Mouse (Mus musculus): Measurements from ENCODE around the gene Dpp6. TPM values are rescaled to one million over a fixed set of nuclear protein-coding genes. Genes with fewer than 3 reads are reported as not detected.

Gene Dpp6
- polyA plus RNA-seq, 1 experiment from 2014 or later: 0.76 TPM

DNA sequence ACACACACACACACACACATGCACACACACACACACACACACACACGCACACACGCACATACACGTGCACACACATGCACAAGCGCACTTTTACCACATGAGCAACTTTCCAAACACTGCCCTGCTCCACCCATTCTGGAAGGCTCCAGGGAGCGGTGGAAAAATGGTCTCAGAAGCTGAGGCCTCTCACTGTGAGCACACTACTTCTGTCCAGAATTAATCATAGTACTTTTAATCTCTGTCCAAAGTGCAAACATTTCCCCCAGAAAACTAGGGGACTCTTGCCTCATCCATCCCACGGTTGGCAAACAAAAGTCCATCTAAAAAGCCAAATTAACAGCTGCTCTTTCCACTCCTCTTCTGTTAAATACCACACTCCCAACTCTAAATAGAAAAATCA, 842.8 kb downstream of the Dpp6 start:
- WGBS: 46% methylated on average over 6 of the region's 6 CpGs
- H3K4me3 ChIP-seq (ENCODE audit: low read depth, low read length): no peak overlapping the region
- H3K9ac ChIP-seq (ENCODE audit: low read depth, low read length): no peak overlapping the region
- no peaks in the 10 kb centered on the region for H3K4me1 ChIP-seq (replicated peaks; ENCODE audit: control insufficient read depth, insufficient read depth, low read length)
- H3K36me3 ChIP-seq (ENCODE audit: control insufficient read depth, insufficient read depth): no peaks in the 10 kb centered on the region
- TF ChIP-seq CTCF (IDR thresholded peaks at IDR 0.05; ENCODE audit: low read depth): no peak
- no peak overlapping the region for H3K27ac ChIP-seq (ENCODE audit: low read depth, low read length)
- no peaks in the 10 kb centered on the region for H3K27me3 ChIP-seq (replicated peaks; ENCODE audit: control insufficient read depth, insufficient read depth, low read length)
- no peaks in the 10 kb centered on the region for H3K9me3 ChIP-seq (ENCODE audit: control insufficient read depth)
- H3K4me2 ChIP-seq (replicated peaks; ENCODE audit: low read depth): no peak overlapping the region
- ATAC-seq: 0 out of 2 replicates have a peak, but pooled peaks have one; percentile 25

- H3K4me2 ChIP-seq (replicated peaks; ENCODE audit: low read depth): no peak overlapping the region
- no peak overlapping the region for H3K4me3 ChIP-seq (ENCODE audit: low read depth, low read length)
- H3K4me1 ChIP-seq (replicated peaks; ENCODE audit: control insufficient read depth, insufficient read depth, low read length): no peaks in the 10 kb centered on the region
- no peaks in the 10 kb centered on the region for H3K27me3 ChIP-seq (replicated peaks; ENCODE audit: control insufficient read depth, insufficient read depth, low read length)
- ATAC-seq: no peak
- no peak overlapping the region for H3K27ac ChIP-seq (ENCODE audit: low read depth, low read length)
- WGBS: 86% methylated on average over 4 of the region's 4 CpGs
- H3K9ac ChIP-seq (ENCODE audit: low read depth, low read length): no peak overlapping the region
- no peaks in the 10 kb centered on the region for H3K36me3 ChIP-seq (ENCODE audit: control insufficient read depth, insufficient read depth)
- H3K9me3 ChIP-seq (ENCODE audit: control insufficient read depth): no peaks in the 10 kb centered on the region
- TF ChIP-seq CTCF (IDR thresholded peaks at IDR 0.05; ENCODE audit: low read depth): no peak
Measured at GRCm38 (mm10) chr5:27664111-27664510, 847.1 kb downstream of the Dpp6 start.

- 67% methylated on average over 2 of the region's 2 CpGs for WGBS
- Histone ChIP-seq H3K9ac (ENCODE audit: low read depth, low read length) (no peak overlapping the region), H3K27ac (ENCODE audit: low read depth, low read length) (no peak overlapping the region), H3K36me3 (ENCODE audit: control insufficient read depth, insufficient read depth) (no peaks in the 10 kb centered on the region), H3K4me2 (replicated peaks; ENCODE audit: low read depth) (no peak overlapping the region), H3K4me1 (replicated peaks; ENCODE audit: control insufficient read depth, insufficient read depth, low read length) (no peaks in the 10 kb centered on the region), H3K27me3 (replicated peaks; ENCODE audit: control insufficient read depth, insufficient read depth, low read length) (no peaks in the 10 kb centered on the region), H3K4me3 (ENCODE audit: low read depth, low read length) (no peak overlapping the region), H3K9me3 (ENCODE audit: control insufficient read depth) (no peaks in the 10 kb centered on the region)
- TF ChIP-seq CTCF (IDR thresholded peaks at IDR 0.05; ENCODE audit: low read depth): no peak
- no peak for ATAC-seq
Measured at GRCm38 (mm10) chr5:27671487-27671886, 854.5 kb downstream of the Dpp6 start.

GRCm38 (mm10) chr5:27677247-27677666, 860.3 kb downstream of the Dpp6 start:
- Histone ChIP-seq H3K27me3 (replicated peaks; ENCODE audit: control insufficient read depth, insufficient read depth, low read length) (no peaks in the 10 kb centered on the region), H3K9ac (ENCODE audit: low read depth, low read length) (no peak overlapping the region), H3K9me3 (ENCODE audit: control insufficient read depth) (no peaks in the 10 kb centered on the region), H3K36me3 (ENCODE audit: control insufficient read depth, insufficient read depth) (no peaks in the 10 kb centered on the region), H3K4me2 (replicated peaks; ENCODE audit: low read depth) (no peak overlapping the region), H3K4me1 (replicated peaks; ENCODE audit: control insufficient read depth, insufficient read depth, low read length) (no peaks in the 10 kb centered on the region), H3K27ac (ENCODE audit: low read depth, low read length) (no peak overlapping the region), H3K4me3 (ENCODE audit: low read depth, low read length) (no peak overlapping the region)
- TF ChIP-seq CTCF (IDR thresholded peaks at IDR 0.05; ENCODE audit: low read depth): peak; percentile 68
- WGBS: 50% methylated on average over 5 of the region's 5 CpGs
- no peak for ATAC-seq

DNA sequence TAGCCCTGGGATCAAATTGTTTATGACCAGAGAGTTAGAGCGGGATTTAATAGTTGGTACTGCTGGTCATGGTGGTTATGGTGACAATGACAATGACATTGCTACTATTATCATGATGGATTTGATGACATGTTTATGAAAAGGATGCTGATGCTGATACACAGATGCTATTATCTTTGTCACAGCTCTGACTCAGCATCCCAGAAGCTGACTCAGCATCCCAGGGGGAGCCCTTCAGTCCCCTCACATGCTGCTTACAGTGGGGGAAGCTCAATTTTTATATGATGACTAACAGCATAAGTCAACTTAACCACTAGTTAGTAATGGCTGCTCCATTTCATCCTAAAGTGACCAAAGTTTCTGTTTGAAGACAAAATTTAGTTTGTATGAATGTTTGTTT, 862.1 kb downstream of the Dpp6 start:
- Histone ChIP-seq H3K27me3 (replicated peaks; ENCODE audit: control insufficient read depth, insufficient read depth, low read length) (no peaks in the 10 kb centered on the region), H3K9me3 (ENCODE audit: control insufficient read depth) (no peaks in the 10 kb centered on the region), H3K9ac (ENCODE audit: low read depth, low read length) (no peak overlapping the region), H3K4me3 (ENCODE audit: low read depth, low read length) (no peak overlapping the region), H3K27ac (ENCODE audit: low read depth, low read length) (no peak overlapping the region), H3K4me1 (replicated peaks; ENCODE audit: control insufficient read depth, insufficient read depth, low read length) (no peaks in the 10 kb centered on the region), H3K36me3 (ENCODE audit: control insufficient read depth, insufficient read depth) (no peaks in the 10 kb centered on the region), H3K4me2 (replicated peaks; ENCODE audit: low read depth) (no peak overlapping the region)
- TF ChIP-seq CTCF (IDR thresholded peaks at IDR 0.05; ENCODE audit: low read depth): no peak
- ATAC-seq: no peak
- WGBS: 92% methylated on average over 1 of the region's 1 CpGs

DNA sequence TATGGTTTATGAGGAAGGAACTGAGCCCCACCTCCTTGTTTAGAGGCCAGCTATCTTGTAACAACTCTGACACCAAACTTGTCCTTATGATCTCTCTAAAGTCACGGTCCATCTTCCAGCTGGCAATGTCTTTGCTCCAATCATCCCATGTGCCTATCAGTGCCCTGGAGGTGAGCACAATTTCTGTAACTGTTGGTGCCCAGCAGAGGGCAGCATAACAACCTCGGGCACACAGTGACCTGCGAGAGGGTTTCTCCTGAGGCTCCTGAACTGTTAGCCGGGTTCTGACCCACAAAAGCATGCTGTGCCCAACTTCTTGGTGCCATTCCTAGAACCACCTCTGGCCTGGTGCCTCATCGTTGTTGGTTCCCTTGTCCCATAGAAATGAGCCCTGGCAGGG, 863.5 kb downstream of the Dpp6 start:
- no peaks in the 10 kb centered on the region for H3K4me1 ChIP-seq (replicated peaks; ENCODE audit: control insufficient read depth, insufficient read depth, low read length)
- peak; percentile 79 for TF ChIP-seq CTCF (IDR thresholded peaks at IDR 0.05; ENCODE audit: low read depth)
- WGBS: 25% methylated on average over 5 of the region's 5 CpGs
- H3K9me3 ChIP-seq (ENCODE audit: control insufficient read depth): no peaks in the 10 kb centered on the region
- H3K27ac ChIP-seq (ENCODE audit: low read depth, low read length): no peak overlapping the region
- H3K9ac ChIP-seq (ENCODE audit: low read depth, low read length): no peak overlapping the region
- no peak overlapping the region for H3K4me3 ChIP-seq (ENCODE audit: low read depth, low read length)
- no peak for ATAC-seq
- H3K27me3 ChIP-seq (replicated peaks; ENCODE audit: control insufficient read depth, insufficient read depth, low read length): no peaks in the 10 kb centered on the region
- no peak overlapping the region for H3K4me2 ChIP-seq (replicated peaks; ENCODE audit: low read depth)
- no peaks in the 10 kb centered on the region for H3K36me3 ChIP-seq (ENCODE audit: control insufficient read depth, insufficient read depth)

- H3K9me3 ChIP-seq (ENCODE audit: control insufficient read depth): no peaks in the 10 kb centered on the region
- H3K9ac ChIP-seq (ENCODE audit: low read depth, low read length): no peak overlapping the region
- no peaks in the 10 kb centered on the region for H3K36me3 ChIP-seq (ENCODE audit: control insufficient read depth, insufficient read depth)
- no peak for TF ChIP-seq CTCF (IDR thresholded peaks at IDR 0.05; ENCODE audit: low read depth)
- H3K4me2 ChIP-seq (replicated peaks; ENCODE audit: low read depth): no peak overlapping the region
- H3K27ac ChIP-seq (ENCODE audit: low read depth, low read length): no peak overlapping the region
- 34% methylated on average over 11 of the region's 11 CpGs for WGBS
- H3K4me1 ChIP-seq (replicated peaks; ENCODE audit: control insufficient read depth, insufficient read depth, low read length): no peaks in the 10 kb centered on the region
- ATAC-seq: no peak
- H3K27me3 ChIP-seq (replicated peaks; ENCODE audit: control insufficient read depth, insufficient read depth, low read length): no peaks in the 10 kb centered on the region
- no peak overlapping the region for H3K4me3 ChIP-seq (ENCODE audit: low read depth, low read length)
Measured at GRCm38 (mm10) chr5:27685162-27685561, 868.2 kb downstream of the Dpp6 start.

Data from intestine, postnatal 0 days (tissue).